Mouse (Mus musculus) midbrain, postnatal 0 days (tissue): ENCODE measurements at regions not wholly inside any gene's neighbourhood (a gene's known extent, or its start where the extent isn't known, plus 50 kb on each side); places are given as distances from the start of the nearest gene placed in this dataset.
A peak's percentile ranks its signal among the peaks of the same experiment; 100 is the strongest.

Experiments
- ATAC-seq: fragments of 200-750 bp; cut with Nextera tagmentation; 2 replicates; pipeline ENCODE4 v1.8.0; 2017; ENCODE audit warnings: moderate number of reproducible peaks, mild to moderate bottlenecking, moderate TSS enrichment, moderate library complexity; ENCODE audit not compliant: low FRiP score
- DNase-seq: peaks from one replicate; pipeline ENCODE4 v3.0.0-alpha.2; 2015; ENCODE audit warnings: low spot score
- H3K27ac ChIP-seq: fragments of 300-500 bp; sonication (generic); 2 replicates; pipeline ENCODE4 v1.5.1; 2014; ENCODE audit warnings: low read depth, mild to moderate bottlenecking, low read length, mixed read lengths
- H3K27me3 ChIP-seq: fragments of 300-500 bp; sonication (generic); 2 replicates; pipeline ENCODE4 v1.6.1; 2014; ENCODE audit warnings: low read length, control low read depth, mixed read lengths; ENCODE audit not compliant: insufficient read depth
- H3K36me3 ChIP-seq: fragments of 300-500 bp; sonication (generic); 2 replicates; pipeline ENCODE4 v1.6.1; 2014; ENCODE audit warnings: low read length, control low read depth, mixed read lengths; ENCODE audit not compliant: insufficient read depth
- H3K4me1 ChIP-seq: fragments of 300-500 bp; sonication (generic); 2 replicates; pipeline ENCODE4 v1.6.1; 2014; ENCODE audit warnings: mild to moderate bottlenecking, control low read depth, antibody characterized with exemption, low read length, mixed read lengths; ENCODE audit not compliant: insufficient read depth
- H3K4me2 ChIP-seq: fragments of 300-500 bp; sonication (generic); 2 replicates; pipeline ENCODE4 v1.6.1; 2014; ENCODE audit warnings: low read depth, mild to moderate bottlenecking, low read length, mixed read lengths; ENCODE audit not compliant: poor library complexity, severe bottlenecking
- H3K4me3 ChIP-seq: fragments of 300-500 bp; sonication (generic); 2 replicates; pipeline ENCODE4 v1.5.1; 2014; ENCODE audit warnings: low read depth, mild to moderate bottlenecking, low read length, moderate library complexity
- H3K9ac ChIP-seq: fragments of 300-500 bp; sonication (generic); replicated peaks from 2 replicates; pipeline ENCODE4 v1.6.1; 2014; ENCODE audit warnings: mild to moderate bottlenecking, low read length, moderate library complexity, mixed read lengths; ENCODE audit not compliant: poor library complexity, severe bottlenecking
- H3K9me3 ChIP-seq: fragments of 300-500 bp; sonication (generic); 2 replicates; pipeline ENCODE4 v1.6.1; 2016; ENCODE audit warnings: low read length, control low read depth
- CTCF ChIP-seq: IDR thresholded peaks from 2 replicates; pipeline ENCODE4 v1.5.1; 2016; ENCODE audit warnings: antibody characterized with exemption, mild to moderate bottlenecking
- WGBS: fragments of 180-500 bp; shearing (Covaris S2); extraction: QIAGEN DNeasy Blood & Tissue Kit; methylation state at CpG from one replicate; pipeline ENCODE4 v1.1.7; 2014; 5-methylcytosine and 5-hydroxymethylcytosine counted together

DNA sequence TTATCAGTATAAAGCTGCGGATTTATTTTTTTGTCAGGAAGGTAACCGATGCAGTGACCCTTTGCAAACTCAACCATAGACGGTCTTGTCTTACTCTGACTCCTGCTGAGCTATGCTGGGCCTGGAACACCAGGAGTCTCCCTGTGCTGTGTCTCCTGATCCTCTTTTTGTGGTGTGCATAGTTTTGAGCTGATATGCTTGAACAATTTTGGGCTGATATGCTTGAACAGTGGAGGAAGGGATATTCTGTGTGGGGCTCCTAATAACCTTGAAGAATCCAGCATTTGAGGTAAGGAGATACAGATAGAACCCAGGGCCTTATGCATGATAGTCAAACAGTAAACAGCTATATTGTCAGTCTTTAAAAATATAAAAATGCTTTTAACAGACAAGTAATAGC, 211.2 kb upstream of the Arpp21 start:
- Histone ChIP-seq H3K9ac (no peak overlapping the region), H3K9me3 (no peaks in the 10 kb centered on the region), H3K27ac (peak overlapping the region; percentile 18; the same call in 1 of the 2 replicates), H3K27me3 (no peaks in the 10 kb centered on the region), H3K4me1 (no peaks in the 10 kb centered on the region), H3K4me2 (no peak overlapping the region), H3K36me3 (no peaks in the 10 kb centered on the region), H3K4me3 (no peak overlapping the region)
- WGBS = 18% methylated on average over 3 of the region's 3 CpGs
- DNase-seq (no peak), ATAC-seq (no peak)
- no peak for TF ChIP-seq CTCF

DNA sequence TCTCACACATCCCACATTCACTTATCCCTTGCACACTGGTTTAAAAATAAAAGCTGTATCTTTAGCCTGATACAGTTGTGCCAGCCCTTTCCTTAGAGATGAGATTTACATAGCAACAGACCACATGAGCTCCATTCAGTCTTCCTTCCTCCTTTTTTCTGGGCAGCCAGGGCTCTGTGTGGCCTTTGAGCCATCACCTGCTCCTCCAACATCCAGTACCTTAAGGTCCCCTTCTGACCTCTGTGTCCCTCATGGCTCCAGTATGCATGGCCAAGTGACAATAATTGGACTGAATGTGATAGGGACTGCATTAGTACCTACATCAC, 210.3 kb upstream of the Arpp21 start:
- H3K27ac ChIP-seq = no peak overlapping the region
- no peaks in the 10 kb centered on the region for H3K27me3 ChIP-seq
- H3K4me2 ChIP-seq = no peak overlapping the region
- H3K4me1 ChIP-seq = no peaks in the 10 kb centered on the region
- no peaks in the 10 kb centered on the region for H3K36me3 ChIP-seq
- no peak overlapping the region for H3K4me3 ChIP-seq
- H3K9me3 ChIP-seq = no peaks in the 10 kb centered on the region
- no peak for TF ChIP-seq CTCF
- no peak for DNase-seq
- no peak for ATAC-seq
- no peak overlapping the region for H3K9ac ChIP-seq

- no peak overlapping the region for H3K27ac ChIP-seq
- no peaks in the 10 kb centered on the region for H3K9me3 ChIP-seq
- 87% methylated on average over 4 of the region's 4 CpGs for WGBS
- no peaks in the 10 kb centered on the region for H3K36me3 ChIP-seq
- no peak overlapping the region for H3K4me3 ChIP-seq
- no peaks in the 10 kb centered on the region for H3K4me1 ChIP-seq
- H3K27me3 ChIP-seq = no peaks in the 10 kb centered on the region
- no peak overlapping the region for H3K4me2 ChIP-seq
- DNase-seq (no peak), ATAC-seq (no peak)
- no peak overlapping the region for H3K9ac ChIP-seq
- no peak for TF ChIP-seq CTCF
Measured at GRCm38 (mm10) chr9:112445230-112446026, 209.7 kb upstream of the Arpp21 start.

DNA sequence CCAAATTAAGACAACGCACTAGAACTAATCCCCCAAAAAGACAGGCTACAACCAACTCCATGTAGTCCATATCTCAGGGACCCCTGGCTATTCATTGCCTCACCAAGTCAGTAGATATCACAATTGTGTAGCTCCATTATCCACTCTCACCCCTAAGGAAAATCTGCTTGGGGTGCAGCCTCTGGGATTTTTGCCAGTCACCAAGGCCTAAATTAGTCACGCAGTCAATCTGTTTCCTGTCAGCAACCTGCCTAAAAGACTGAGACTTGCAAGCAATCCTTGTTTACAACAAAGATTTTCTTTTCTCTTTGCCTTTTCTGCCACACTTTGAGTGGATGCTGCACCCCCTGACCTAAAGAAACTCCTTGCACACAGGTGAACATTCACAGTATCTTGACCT, 208.5 kb upstream of the Arpp21 start:
- no peak overlapping the region for H3K4me2 ChIP-seq
- no peaks in the 10 kb centered on the region for H3K4me1 ChIP-seq
- ATAC-seq (no peak), DNase-seq (no peak)
- H3K36me3 ChIP-seq = no peaks in the 10 kb centered on the region
- no peak overlapping the region for H3K4me3 ChIP-seq
- TF ChIP-seq CTCF = no peak
- H3K9ac ChIP-seq = no peak overlapping the region
- no peak overlapping the region for H3K27ac ChIP-seq
- no peaks in the 10 kb centered on the region for H3K27me3 ChIP-seq
- 71% methylated on average over 2 of the region's 2 CpGs for WGBS
- no peaks in the 10 kb centered on the region for H3K9me3 ChIP-seq

DNA sequence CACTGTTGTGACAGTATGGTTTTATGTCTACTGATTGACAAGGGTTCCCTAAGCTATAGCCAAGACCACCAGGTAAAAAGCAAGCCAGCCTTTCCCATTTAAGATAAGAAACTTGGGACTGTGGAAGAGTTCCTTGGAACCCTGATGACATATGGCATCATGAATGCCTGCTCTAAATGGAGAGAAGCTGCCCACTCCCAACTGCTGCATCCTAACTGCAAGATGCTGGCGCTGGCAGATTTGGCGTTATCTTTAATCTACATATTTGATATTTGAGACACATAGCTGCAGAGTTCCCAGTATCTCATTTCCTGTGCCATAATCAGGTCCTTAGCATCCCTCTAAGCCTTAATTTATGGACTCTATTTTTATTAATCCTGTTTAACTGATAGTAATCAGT, 200.4 kb upstream of the Arpp21 start:
- Histone ChIP-seq H3K27ac (no peak overlapping the region), H3K4me3 (no peak overlapping the region), H3K9ac (no peak overlapping the region), H3K27me3 (no peaks in the 10 kb centered on the region), H3K4me1 (no peaks in the 10 kb centered on the region), H3K4me2 (no peak overlapping the region), H3K36me3 (no peaks in the 10 kb centered on the region), H3K9me3 (no peaks in the 10 kb centered on the region)
- DNase-seq (no peak), ATAC-seq (no peak)
- 86% methylated on average over 2 of the region's 2 CpGs for WGBS
- no peak for TF ChIP-seq CTCF

DNA sequence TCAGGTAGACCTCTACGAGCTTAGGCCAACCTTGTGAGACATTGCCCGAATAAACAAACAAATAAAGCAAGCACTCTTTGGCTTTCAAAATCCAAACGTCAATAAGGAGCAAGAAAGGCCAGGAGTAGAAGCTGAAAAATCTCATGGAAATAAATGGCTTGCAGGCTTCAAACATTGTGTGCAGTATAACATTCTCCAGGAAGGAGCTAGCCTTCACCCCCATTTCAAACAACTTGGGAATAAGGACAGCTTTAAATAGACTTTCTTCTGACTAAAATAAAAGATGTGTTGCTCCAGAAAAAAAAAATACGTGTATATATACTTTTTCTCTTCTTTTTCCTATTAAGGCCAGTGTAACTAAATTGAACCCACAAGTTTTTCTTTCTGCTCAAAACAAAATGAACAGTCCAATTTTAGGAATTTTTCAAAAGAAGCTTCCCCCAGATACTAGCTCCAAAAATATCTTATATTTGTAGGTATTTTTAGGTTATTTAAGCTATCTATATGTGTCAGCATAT, 196.2 kb upstream of the Arpp21 start:
- Histone ChIP-seq H3K4me2 (no peak overlapping the region), H3K9me3 (no peaks in the 10 kb centered on the region), H3K4me1 (no peaks in the 10 kb centered on the region), H3K27me3 (no peaks in the 10 kb centered on the region), H3K36me3 (no peaks in the 10 kb centered on the region), H3K4me3 (no peak overlapping the region), H3K9ac (no peak overlapping the region), H3K27ac (no peak overlapping the region)
- no peak for ATAC-seq
- WGBS = 88% methylated on average over 4 of the region's 4 CpGs
- DNase-seq = no peak
- no peak for TF ChIP-seq CTCF
